Mouse (Mus musculus): ENCODE results near the gene Git1.

DNA sequence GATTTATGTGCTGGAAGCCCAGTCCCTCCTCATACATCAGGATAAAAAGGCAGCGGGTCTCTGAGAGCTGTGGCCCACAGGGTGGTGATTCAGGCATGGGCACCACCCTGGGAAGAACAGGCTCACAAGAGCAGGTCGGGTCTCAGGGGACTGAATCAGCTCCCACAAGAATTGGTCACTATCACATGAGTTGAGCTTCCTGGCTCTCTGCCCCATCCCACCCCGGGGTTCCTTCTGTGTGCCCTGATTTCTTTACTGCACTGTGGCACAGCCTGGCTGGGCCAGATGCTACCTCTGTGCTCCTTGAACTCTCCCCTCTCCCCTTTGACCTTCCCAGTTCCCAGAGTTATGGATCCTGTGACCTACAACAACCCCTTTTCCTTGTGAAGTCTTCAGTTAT lies 10.3 kb upstream of the Git1 start:
- no peak for TF ChIP-seq GATA1 (IDR thresholded peaks at IDR 0.05; ENCODE audit: borderline replicate concordance, low read length)
- no peak for TF ChIP-seq FLI1 (IDR thresholded peaks at IDR 0.05; ENCODE audit: low read length)
